Mouse (Mus musculus) embryonic fibroblast, embryonic 13.5 days (primary cell): ENCODE data around the gene Akt1. TPM values are rescaled to one million over a fixed set of nuclear protein-coding genes. Genes with fewer than 3 reads are reported as not detected.

Source experiments
- H3K27ac ChIP-seq: 2 replicates; pipeline ENCODE4 v1.5.1; 2012; ENCODE audit warnings: low read length, control low read depth, inconsistent platforms; ENCODE audit not compliant: insufficient read depth
- H3K4me1 ChIP-seq: 2 replicates; pipeline ENCODE4 v1.6.1; 2011; ENCODE audit warnings: low read length; ENCODE audit not compliant: control insufficient read depth, insufficient read depth
- H3K4me3 ChIP-seq: 2 replicates; pipeline ENCODE4 v1.5.1; 2011; ENCODE audit warnings: mild to moderate bottlenecking, control low read depth, low read length; ENCODE audit not compliant: insufficient read depth
- CTCF ChIP-seq: IDR thresholded peaks from 2 replicates; pipeline ENCODE4 v1.5.1; 2011; ENCODE audit warnings: mild to moderate bottlenecking, control low read depth, low read length, moderate library complexity, borderline replicate concordance; ENCODE audit not compliant: insufficient read depth
- POLR2A ChIP-seq: IDR thresholded peaks from 2 replicates; pipeline ENCODE4 v1.6.1; 2011; ENCODE audit warnings: low read depth, mild to moderate bottlenecking, control low read depth, low read length, moderate library complexity
- polyA plus RNA-seq: library from polyadenylated mRNA; stranded (reverse); fragments of >200 nt; gene quantifications from 2 replicates; pipeline ENCODE4 v1.2.4, GENCODE M21; 2011; ENCODE audit warnings: low read depth; ENCODE audit not compliant: missing spikeins, insufficient read length

Akt1 gene
- polyA plus RNA-seq, 1 experiment: 227 TPM

DNA sequence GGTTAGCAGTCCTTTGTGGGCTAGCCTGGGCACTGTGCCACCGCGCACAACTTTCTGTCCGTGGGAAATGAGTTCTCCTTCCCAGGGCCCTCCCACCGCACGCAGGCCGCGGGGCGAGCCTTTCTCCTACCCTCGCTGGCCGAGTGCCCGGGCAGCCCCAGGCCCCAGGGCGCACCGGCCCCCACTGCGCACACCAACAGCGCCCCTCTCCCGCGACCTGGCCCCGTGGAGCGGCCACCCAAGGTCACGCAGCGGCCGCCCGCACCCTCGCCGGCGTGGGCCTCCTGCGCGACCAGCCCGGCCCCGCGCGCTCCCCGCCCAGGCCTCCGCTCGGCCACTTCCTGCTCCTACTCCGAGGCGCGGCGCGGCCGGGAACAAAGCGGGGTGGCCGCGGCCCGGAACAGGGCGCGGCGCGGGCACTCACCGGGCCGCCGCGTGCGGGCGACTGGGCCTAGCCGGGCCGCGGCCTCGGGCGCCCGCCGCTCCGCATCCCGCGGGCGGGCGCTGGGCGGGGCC, 1.1 kb downstream of the Akt1 start:
- Histone ChIP-seq H3K4me3 (peak overlapping the region; percentile 59), H3K27ac (peak overlapping the region; percentile 92), H3K4me1 (peaks cover 4% of the 10 kb centered on the region; the same call in 1 of the 2 replicates)
- TF ChIP-seq POLR2A: no peak
- no peak for TF ChIP-seq CTCF

DNA sequence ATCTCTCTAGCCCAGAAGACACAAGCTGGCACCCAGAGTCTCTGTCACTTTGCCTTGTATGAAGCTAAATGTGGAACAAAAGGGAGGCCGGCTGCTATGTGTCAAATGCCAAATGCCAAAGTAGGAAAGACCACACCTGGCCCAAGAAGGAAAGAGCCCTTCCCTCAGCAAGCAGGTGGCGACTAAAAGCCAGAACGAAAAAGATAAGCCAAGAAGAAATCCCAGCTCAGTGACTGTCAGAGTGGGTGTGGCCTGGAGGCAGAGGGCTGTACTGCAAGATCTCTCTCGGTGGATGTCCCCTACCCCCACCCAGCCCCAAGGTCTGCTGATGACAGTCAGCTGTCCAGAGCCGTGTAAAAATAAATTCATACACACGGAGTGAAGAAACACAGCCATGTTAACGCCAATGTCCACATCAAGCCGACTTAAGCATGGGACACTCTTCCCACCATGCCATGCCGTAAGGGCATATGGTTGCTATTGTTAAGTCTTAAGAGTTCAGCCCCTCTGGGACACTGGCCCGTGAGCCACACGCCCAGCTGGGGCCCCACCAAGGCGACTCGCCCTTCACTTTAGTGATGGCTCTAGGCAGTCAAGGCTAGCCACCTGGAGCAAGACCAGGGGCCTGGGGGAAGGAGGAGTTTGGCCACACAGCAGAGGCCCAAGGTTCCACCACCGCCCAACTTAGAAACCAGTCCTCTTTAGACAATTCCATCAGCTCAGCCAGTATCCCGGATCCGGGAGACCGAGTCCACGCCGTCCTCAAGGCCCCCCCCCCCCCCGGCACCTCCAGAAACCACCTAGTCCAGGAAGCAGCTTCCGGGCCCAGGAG, 1.7 kb downstream of the Akt1 start:
- H3K4me3 ChIP-seq: peak overlapping the region; percentile 59
- TF ChIP-seq POLR2A: 0 out of 2 replicates have a peak, but pooled peaks have one; percentile 38
- no peak for TF ChIP-seq CTCF
- H3K4me1 ChIP-seq: peaks cover 4% of the 10 kb centered on the region; the same call in 1 of the 2 replicates

GRCm38 (mm10) chr12:112671891-112672290, 2.8 kb downstream of the Akt1 start:
- no peak overlapping the region for H3K27ac ChIP-seq
- H3K4me3 ChIP-seq: peak overlapping the region; percentile 59; the same call in 1 of the 2 replicates
- H3K4me1 ChIP-seq: peaks cover 4% of the 10 kb centered on the region; the same call in 1 of the 2 replicates
- TF ChIP-seq POLR2A: no peak
- no peak for TF ChIP-seq CTCF

More for the DNA sequence above, 1.7 kb downstream of the Akt1 start:
- H3K27ac ChIP-seq: peak overlapping the region; percentile 92

GRCm38 (mm10) chr12:112670718-112671393, 3.8 kb downstream of the Akt1 start:
- H3K4me1 ChIP-seq: peaks cover 4% of the 10 kb centered on the region; the same call in 1 of the 2 replicates
- TF ChIP-seq CTCF (no peak), POLR2A (no peak)
- H3K4me3 ChIP-seq: no peak overlapping the region
- H3K27ac ChIP-seq: no peak overlapping the region

- no peak overlapping the region for H3K27ac ChIP-seq
- no peak overlapping the region for H3K4me3 ChIP-seq
- TF ChIP-seq POLR2A (no peak), CTCF (no peak)
- H3K4me1 ChIP-seq: peaks cover 4% of the 10 kb centered on the region; the same call in 1 of the 2 replicates
Observed at GRCm38 (mm10) chr12:112667619-112668297, 6.9 kb downstream of the Akt1 start.

DNA sequence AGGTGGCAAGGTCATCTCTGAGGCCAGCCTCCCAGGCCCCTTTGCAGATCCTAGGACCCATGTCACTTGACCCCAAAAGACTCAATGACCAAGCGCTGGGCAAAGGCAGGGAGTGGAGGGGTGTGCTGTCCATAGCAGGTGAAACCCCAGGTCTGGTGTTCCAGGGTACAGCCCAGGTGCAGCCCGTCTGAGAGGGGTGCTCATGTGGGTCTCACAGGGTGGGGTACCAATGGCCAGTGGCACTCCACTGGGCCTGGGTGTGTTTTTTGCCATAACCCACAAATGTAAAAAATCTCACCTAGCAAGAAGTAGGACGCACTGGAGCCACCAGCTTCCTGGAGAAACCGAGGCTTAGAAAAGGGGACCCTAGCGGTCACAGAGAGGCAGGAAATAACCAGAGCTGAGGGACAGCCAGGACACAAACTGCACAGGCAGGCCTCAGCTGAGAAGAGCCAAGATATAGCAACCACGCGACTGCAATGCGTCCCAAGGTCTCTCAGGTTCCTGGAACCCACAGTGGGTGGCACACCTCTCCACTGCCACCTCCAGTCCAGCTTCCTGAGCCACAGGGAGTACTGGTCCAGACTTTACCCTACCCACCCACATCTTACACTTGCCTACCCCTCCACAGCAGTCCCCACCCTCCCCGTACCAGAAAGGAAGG, 8.7 kb downstream of the Akt1 start:
- H3K4me3 ChIP-seq: no peak overlapping the region
- TF ChIP-seq POLR2A: no peak
- TF ChIP-seq CTCF: no peak
- no peaks in the 10 kb centered on the region for H3K4me1 ChIP-seq
- no peak overlapping the region for H3K27ac ChIP-seq

DNA sequence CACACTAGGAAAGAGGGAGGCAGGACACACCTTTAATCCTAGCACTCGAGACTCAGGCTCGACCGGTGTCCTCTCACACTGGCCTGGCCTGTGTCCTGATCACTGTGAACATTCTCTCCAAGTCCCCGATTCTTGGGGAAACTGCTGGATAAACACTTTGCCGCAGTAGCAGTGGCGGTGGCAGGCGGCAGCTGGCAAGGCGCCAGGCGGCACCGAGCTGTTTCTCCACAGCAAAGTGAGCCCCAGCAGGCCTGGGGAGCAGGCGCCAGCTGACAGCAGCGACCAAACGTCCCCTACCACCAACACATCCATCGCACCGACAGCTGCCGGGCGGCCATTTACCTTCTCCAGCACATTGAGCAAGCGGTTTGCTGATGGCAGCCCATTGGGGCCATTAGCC, 9.2 kb downstream of the Akt1 start:
- Histone ChIP-seq H3K27ac (no peak overlapping the region), H3K4me3 (no peak overlapping the region), H3K4me1 (no peaks in the 10 kb centered on the region)
- no peak for TF ChIP-seq POLR2A
- TF ChIP-seq CTCF: no peak

DNA sequence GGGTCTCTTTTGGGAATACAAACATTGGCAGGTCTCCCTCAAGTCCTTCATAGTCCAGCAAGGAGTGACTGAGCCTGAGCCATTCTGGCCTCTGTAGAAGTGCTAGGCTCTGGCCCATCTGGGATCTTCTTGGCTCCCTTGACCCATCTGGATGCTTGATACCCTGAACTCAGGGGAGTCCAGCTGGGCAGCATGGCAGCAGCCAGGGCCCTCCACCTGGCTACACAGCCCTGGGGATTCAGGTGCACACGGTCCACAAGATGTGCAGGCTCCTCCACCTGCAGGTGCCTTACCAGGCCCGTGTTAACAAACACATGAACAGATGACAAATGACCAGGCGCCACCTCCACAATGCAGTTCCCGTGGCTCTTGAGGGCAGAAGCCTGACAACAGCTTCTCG, 10.0 kb downstream of the Akt1 start:
- H3K27ac ChIP-seq: no peak overlapping the region
- TF ChIP-seq POLR2A (no peak), CTCF (no peak)
- H3K4me1 ChIP-seq: no peaks in the 10 kb centered on the region
- H3K4me3 ChIP-seq: no peak overlapping the region

DNA sequence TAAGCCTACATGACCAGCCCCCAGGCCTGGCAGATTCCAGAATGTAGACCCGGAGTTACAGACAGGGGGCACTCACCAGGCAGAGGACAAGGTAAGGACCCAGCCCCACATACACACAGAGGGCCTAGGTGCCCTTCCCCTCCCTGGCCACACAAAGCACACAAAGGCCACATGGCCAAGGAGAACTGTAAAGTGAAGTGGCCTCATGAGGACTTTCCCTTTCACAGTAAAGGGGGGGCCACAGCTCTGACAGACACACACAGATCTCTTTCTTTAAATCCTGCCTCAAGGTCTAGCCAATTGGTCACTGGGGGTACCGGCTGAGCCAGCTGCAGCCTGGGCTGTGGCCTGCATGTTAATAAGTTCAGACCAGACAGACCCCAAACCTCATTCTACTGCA, 10.6 kb downstream of the Akt1 start:
- no peaks in the 10 kb centered on the region for H3K4me1 ChIP-seq
- no peak overlapping the region for H3K27ac ChIP-seq
- H3K4me3 ChIP-seq: no peak overlapping the region
- no peak for TF ChIP-seq POLR2A
- TF ChIP-seq CTCF: no peak
